Mouse (Mus musculus) ES-CJ7 (cell line): Measurements from ENCODE around the gene Gfi1.

Source experiments
- DNase-seq: peaks from one replicate; pipeline ENCODE4 v3.0.0; 2011; ENCODE audit warnings: low read depth, low spot score

The Gfi1 gene

DNA sequence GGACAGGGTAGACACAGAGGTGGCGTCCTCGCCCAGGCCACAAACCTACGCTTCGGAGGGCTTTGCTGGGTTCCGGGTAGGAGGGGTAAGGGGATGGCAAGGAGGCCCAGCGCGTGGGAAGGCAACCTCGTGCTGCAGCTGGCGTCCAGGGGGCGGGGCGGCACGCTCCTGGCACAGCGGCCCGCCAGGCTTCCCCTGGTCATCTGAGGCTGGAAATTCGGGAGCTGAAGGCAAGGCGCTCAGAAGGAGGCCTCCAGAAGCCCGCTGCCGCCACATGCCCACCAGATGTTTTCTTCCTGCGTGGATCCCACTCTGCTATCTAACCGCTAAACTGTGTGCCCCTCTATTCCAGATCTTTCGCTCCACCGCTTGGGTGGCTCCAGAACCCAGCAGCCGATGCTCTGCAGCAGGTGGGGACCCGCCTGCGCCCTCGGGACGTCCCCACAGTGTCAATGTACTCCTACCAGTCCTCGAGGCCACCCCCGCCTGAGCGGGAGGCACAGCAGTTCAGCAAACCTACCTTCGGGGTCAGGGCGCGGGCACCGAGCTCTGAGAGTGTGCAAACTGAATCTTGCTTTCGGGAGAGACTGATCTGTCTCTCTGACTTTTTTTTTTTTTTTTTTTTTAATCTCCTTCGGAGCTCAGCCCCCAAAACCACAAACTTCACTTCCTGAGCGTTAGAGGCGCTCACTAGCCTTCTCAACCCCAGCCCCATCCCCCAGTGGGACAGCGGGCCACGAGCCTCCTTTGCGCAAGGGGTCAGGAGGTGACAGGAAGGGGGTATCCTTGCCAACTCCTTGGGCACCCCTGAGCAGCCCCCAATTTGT lies at the start of gene Gfi1:
Gene Gfi1 (minus strand): TSS at position 602 of the 827 bp plus-strand sequence.
- DNase-seq: no peak

DNA sequence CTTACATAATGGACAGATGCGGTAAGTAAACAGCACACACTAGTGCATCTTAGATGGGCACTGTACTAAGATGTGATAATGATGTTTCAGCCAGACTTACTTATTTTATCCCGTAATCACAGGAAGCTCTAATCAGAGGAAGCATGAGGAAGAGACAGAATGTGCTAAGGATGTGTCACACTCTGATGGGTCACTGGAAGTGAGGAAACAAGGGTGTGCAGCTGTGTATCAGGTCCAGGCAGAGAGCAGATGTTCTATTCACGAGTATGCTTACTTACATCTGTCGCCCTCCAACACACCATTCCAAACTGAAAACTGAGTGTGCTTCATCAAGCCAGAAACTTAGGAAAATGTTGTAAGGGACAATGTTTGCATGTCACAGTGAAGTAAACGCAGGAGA lies 46.2 kb upstream of the Gfi1 start:
- no peak for DNase-seq

DNA sequence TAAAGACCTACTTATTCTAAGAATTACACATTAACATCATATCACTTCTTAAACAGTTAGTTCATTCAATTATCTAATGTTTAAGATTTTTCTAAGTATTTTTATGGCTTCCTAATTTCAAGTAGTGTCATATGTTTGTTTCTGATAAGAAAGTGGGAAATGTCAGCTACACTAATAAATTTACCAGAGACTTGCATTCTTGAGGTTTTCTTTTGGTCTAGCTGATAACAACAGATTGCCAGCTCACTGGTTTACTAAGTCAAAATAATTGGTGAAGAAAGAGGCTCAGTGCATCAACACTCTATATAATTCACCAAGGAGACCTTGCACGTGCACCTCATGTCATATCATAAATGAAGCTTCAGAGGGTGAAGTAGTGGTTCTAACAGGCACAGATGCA lies 42.4 kb upstream of the Gfi1 start:
- DNase-seq: no peak

DNA sequence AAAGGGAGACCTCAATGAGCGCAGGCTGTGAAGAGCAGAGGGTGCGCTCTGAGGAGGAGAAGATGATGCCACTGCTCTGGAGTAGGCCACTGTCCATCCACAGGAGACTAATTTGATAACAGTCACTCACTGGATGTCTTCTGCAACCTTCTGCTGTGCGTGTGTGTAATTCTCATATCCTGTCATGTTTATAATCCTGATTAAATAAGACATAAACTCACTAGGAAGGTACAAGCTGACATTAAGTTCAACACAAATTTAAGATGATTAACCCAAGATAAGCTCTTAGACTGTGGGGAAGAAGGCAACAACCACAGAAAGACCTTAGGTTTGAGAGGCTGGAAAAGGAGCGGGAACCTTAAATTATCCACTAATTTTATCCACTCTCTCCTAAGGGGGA lies 40.1 kb upstream of the Gfi1 start:
- DNase-seq: no peak

DNA sequence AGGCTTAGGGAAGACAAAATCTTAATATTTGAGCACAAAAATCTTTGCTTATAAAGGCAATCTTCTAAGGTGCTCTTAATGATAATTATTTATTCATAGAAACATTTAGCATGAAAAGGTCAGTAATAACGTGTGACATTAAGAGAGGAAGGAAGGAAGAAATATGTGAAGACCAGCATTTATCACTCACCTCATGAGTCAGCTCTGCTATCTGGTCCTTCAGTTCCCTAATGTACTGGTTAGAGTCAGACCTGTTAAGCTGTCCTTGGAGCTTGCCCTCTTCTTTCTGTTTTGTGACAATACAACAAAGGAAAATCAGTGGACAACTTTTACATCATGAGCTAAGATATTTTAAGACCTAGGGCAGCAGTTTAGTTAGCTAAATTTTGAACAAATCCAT lies 38.6 kb upstream of the Gfi1 start:
- DNase-seq: no peak

DNA sequence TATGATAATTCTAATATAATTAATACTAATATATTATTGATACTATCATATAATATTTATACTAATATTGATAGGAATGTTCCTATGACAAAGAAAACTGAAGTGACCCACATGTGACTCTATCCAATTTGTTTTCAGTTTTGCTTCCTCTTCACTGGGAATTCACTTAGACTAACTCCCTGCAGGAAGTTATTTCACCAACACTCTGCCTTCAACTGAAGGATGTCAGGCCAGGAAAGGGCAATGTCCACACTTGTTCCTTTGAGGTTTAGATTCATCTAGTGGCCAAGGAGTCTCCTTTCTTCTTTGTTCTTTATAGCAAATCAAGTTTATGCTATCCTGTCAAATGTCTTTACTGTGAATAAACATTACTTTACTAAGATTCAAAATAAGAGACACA lies 37.8 kb upstream of the Gfi1 start:
- DNase-seq: no peak

DNA sequence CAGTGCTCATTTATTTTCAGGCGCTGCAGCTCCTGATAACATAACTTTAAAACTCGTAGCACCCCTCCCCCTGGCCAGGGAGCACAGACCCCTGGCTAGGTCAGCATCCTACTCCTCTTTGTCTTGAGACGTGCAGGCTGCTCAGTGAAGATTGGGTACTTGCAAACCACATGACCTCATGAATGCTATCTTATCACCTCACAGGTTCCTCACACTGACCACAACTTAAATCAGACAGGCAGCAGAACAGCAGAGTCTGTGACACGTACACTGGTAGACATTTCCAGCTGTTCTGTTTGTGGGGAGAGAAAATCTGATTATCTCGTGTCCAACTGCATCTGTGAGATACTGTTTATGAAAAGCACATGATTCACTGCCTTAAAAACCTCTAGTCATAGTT lies 33.3 kb upstream of the Gfi1 start:
- no peak for DNase-seq

DNA sequence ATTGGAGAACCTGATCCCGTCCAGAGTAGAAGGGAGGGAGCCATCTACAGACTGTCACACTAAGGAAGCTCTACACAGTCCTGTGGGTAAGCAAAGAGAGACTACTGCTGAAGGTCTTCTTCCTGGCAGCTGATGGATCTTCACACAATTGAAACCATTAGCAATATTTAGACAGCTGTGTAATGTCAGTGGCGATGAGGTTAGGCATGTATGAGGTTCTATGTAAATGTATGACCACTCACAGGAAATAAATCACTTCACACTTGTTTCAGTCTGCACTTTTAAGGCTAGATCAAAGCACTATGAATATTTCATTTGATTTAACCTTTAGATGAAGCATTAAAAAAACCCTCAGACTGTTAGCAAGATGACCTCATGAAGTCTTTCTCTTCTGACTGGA lies 30.2 kb upstream of the Gfi1 start:
- no peak for DNase-seq

DNA sequence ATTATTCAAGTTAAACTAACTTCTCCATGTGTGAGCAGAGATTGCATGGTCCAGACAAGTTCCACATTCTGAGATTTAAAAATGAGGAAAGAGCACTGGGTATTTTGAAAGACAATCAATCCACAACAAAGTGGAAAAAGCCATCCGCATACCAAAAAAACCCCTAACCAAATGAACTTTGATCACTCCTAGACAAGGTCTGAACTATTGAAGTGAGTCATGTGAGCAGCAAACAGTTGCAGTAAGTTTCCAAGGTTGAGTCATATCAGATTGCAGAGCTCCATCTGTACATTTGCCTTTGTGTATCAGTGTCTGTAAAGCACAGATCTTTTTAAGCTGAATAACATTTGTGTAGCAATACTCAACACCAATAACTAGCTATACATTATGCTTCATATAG lies 28.9 kb upstream of the Gfi1 start:
- DNase-seq: no peak

DNA sequence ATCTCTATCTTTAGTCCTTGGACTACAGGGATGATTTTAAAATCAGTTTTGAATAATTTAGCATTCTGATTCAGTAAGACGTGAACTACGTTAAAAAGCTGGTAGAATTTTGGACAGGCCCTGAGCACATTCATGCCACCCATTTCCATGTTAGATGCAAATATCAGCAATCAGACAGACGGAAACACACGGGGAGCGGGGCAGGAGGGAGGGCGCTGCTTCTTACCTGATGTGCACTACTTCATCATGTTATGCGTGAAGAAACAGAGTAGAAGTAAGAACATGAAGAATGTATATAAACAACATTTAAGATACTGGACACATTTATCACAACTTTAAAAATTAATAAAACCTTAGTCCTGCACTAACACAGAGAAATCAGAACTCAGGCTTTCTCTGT lies 27.8 kb upstream of the Gfi1 start:
- DNase-seq: no peak

DNA sequence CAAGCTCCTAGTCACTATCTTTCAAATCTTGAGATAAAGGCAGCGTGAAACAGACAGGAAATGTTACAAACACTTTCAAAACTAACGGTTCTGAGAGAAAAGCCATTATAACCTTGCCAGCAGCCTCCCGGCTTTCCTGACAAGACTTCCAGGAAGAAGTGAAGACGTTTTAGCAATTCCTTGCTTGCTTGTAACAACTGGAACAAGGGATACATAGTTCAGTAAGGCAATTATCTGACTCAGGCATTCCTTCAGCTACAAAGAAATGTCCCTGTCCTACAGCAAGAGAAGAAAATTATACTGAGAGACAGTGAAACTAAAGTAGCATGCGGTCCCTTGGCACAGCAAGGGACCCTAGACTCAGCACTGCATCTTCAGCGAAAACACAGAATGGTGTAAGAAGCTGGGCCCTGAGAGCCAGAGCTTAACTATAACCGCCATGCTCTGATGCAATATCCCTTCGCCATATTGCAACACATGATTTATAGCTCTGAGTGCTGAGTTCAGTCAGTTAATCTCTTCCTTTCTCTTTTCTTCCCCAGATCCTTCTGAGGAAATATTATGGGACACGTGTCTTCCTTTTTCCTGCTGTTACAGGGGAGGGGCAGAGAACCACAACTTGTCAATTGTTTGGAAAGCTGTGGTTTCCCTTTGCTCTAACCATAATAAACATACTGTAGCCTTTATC lies 23.5 kb upstream of the Gfi1 start:
- no peak for DNase-seq

DNA sequence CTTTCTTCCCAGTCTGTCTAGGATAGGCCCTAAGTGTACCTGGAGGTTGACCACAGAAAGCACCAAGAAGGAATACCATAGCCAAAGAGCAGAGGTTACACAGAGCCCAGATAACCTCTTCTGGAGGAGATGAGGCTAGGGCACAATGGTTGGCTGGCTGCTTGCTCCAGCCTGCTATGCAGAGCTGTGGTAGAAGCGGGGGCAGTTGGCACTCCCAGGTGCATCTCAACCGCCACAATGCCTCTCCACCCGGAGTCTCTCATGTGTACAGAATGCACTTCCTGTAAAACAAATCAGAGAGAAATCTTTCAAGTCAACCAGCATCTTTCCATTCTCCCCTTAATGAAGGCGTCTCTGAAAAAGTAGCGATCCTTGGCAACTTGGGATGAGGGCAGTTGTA lies 13.2 kb upstream of the Gfi1 start:
- DNase-seq: no peak

DNA sequence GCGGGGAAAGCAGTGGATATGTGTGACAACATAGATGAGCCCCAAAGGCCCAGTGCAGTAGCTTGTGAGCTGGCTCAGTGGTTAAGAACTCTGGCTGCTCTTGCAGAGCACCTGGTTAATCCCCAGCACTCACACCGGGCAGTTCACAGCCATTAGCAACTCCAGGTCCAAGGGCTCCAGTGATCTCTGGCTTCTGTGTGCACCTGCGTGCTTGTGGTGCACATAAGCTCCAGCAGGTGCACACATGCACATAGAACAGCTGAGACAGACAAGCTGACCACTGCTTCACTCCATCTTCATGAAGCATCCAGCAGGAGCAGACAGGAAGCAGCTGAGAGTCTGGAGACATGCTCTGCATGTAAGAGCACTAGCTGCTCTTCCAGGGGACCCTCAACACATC lies 12.5 kb upstream of the Gfi1 start:
- DNase-seq: no peak

DNA sequence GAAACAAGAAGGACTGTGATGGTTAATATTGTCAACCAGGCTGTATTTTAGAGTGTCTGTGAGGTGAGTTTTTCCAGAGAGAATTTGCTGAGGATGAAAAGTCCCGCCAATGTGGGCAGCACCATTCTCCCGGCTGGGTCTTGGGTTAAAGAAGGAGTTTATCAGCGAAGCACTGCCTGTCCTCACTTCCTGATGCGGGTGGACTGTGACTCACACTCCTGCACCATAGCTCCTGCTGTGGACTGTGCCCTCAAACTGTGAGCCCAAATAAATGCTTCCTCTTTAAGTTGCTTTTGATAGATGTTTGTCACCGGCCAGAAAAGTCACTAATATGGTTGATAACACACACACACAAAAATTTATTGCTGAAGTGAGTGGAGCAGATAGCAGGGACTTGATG lies 10.3 kb upstream of the Gfi1 start:
- no peak for DNase-seq

DNA sequence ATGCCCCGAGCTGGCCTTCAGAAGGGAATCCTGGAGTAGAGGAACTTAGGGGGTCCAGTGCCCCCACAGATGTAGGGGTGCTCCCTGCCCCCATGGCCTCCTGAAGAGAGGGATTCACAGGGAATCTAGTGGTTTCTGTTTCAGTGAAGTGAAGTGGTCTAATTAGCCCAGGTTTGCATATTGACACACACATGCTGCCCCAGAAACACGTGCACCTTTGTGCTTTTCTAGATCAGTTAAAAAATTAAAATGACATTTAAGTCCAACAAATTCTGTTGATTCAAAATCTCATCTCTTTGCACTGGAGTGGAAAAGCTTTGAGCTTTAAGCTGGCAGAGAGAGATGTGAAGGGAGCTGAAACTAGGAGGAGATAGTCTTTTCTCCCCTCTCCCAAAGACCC lies 6.0 kb upstream of the Gfi1 start:
- DNase-seq: no peak

DNA sequence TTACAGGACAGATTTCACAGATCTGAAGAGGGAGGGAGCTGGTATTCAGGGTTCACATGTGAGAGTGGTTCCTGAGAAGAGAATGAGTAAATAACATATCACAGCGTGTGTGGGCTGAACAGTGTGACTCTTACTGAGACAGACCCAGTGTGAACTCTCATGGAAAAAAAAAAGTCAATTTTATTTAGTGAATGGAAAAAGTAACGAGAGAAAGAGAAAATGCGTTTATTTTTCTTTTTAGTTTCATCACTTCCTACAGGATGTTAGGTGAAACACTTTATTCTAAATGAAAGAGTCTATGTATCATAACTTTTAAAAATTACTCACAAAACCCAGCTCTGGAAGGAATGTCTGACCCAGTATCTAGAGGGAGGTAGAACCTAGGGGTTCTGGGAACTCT lies 5.6 kb upstream of the Gfi1 start:
- no peak for DNase-seq

DNA sequence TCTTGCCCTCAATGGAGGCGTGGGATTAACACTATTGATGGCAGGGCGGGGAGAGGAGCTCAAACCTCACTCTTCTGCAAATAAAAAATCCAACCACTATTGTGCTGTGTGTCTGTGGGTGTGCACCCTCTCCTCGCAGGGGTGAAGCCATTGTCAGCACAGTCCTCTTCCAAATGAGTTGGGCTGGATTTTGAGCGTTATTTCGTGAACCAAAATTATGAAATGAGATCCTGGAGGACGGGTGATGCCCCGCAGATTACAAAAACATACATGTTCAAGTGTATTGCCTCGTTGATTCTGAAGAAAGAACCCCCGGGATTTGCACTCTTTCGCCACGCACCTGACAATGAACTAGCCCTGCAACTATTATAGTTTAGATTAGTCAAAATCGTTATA lies 1.2 kb upstream of the Gfi1 start:
- DNase-seq: no peak

DNA sequence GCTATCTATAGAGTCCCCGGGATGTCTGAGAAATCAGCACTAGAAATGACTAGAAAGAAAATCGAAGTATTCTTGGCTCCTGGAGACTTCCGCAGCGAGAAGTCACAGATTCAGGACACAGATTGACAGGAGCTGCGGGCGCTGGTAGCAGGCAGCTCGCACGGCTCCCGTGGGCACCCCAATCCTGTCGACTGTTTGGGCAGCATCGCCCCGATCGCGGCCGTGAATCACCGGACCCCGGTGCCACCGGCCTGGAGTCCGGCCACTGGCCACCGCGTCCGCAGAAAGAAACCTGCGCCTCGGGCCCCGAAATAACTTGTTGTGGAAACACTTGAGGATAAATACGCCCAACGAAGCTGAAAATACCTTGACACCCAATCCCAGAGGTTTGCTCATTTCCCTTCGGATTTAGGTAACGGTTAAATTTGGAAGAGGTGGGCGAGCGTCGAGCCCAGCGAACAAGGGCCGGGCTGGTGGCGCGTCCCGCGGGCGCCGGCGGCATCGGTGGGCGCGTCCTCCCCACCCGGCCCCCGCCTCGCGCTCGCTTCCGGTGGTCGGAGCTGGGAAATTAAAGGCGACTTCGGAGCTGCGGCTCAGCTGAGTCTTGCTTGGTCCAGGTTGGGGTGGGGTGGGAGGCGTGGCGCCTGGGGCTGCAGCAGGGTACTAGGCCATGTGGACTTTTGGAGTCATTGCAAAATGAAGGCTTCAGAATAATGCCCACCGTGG lies 608 bp upstream of the Gfi1 start:
- no peak for DNase-seq

DNA sequence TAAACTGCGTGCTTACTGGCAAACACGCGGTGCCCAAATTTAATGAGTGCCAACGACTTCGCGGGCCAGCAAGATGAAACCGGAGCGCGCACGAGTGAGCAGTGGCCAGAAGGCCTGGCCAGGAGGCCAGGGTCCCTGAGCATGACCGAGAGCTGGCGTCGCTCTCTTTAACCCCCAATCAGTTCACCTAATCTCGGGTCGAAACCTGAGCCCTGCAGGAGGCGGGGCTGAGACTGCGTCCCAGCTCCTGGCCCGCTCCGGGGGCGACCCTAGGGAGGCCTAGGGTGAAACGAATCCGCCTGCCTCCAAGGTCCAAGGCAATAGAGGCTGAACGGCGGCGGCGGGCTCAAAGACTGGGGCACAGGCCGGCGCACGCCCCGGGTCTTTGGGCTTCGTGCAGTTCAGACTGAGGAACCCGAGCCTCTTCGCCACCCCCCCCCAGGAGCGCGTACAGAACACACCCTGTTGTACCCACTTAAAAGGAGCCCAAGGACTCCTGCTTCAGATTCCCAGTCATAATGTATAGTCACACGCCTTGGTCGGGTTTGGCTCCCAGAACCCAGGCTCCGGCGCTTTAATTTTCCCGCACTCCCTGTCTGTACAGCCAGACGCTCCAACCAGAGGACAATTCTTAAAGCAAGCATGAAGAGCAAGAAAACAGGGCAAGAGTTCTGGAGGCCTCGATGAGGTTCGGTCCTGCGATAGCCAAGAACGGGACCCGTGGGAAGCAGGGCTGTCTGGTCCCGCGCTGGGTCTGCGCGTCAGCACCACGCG lies 988 bp downstream of the Gfi1 start:
- DNase-seq: no peak

DNA sequence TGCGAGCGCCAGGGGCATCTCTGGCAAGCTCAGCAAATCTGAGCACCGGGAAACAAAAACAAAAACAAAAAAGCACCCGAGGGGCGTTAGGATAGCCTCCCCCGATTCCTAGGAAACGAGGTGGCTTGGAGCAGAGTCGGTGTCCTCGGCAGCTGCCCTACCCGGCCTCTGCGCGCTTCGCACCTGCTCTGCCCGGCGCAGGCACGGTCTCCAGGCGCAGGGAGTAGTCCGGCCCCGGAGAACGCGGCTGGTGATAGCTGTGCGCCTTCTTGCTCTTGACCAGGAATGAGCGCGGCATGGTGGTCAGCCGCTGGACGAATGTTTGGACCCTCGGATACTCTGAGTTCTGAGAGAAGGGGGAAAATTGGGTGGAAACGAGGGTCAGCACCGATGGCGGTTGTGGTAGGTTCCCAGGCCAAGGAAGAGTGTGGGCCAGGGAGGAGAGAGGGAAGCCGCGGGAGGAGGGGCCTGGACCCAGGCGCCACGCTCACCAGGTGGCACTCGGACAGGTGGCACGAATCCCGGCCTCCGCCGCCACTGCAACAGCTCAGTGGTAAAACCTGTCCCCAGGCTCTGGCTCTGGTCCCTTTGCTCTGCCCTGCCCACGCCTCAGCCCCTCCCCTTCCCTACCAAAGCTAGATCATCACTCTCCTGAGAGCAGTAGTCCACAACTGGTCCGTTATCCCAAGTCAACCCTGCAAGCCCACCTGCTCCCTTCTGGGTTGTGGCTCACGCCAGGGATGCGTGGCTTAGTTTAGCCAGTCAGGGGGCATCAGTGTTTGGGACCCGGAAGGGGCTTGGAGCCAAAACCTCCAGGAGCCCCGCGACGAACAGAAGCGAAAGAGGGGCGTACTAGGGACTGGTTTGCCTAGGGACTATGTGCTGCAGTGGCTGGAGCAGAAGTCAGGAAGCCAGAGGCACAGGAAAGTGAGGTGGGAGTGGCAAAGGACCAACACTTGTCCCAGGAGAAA lies 2.0 kb downstream of the Gfi1 start:
- peak; percentile 35 for DNase-seq
